In the genomic region with DNA sequence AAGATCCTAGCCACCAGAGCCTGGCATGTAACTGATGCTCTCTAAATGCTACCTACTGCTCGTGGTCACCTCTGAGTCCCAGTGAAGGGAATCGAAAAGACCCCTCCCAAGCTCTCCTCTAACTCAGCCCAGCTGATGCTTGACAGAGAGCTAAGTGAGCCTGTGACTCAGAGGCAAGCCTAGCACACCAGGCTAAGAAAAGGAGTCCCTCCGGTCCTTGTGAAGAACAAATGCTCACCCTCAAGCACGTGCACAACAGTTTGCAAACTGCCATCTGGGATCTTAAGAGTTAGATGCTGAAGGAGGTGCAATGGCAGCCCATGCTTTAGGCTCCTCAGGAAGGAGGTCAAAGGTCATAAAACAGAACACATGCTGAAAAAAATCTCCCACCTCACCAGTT, we compare ENCODE assay signal across 11 mouse cellular contexts.
"Had no signal": no experiment of that assay in that cellular context is flagged by ENCODE, and none has a peak within 500 bp of the region (broad histone marks: within the 10 kb centered on the region; RNA-seq: fewer than 3 reads in every experiment).

No protein-coding gene starts in this region.

- H3K27me3 ChIP-seq: kidney, embryonic 15.5 days; midbrain, embryonic 15.5 days; neural tube, embryonic 12.5 days had no signal

- H3K9me3 ChIP-seq: kidney, embryonic 15.5 days; midbrain, embryonic 15.5 days; neural tube, embryonic 12.5 days had no signal

- H3K4me2 ChIP-seq: kidney, embryonic 15.5 days; midbrain, embryonic 11.5 days; midbrain, embryonic 15.5 days; neural tube, embryonic 12.5 days had no signal

- H3K36me3 ChIP-seq: neural tube, embryonic 12.5 days had no signal

- H3K9ac ChIP-seq: kidney, embryonic 15.5 days; liver, embryonic 14.5 days; midbrain, embryonic 15.5 days; neural tube, embryonic 12.5 days had no signal

- DNase-seq: kidney, postnatal 14 days; left cerebral cortex, postnatal 4 days; lung, adult 18-20 months; thymus, adult 18-20 months; thymus, postnatal 14 days had no signal

- H3K27ac ChIP-seq: kidney, embryonic 15.5 days; liver, embryonic 14.5 days; midbrain, embryonic 15.5 days; neural tube, embryonic 12.5 days; stomach, postnatal 0 days had no signal

- ATAC-seq: midbrain, embryonic 15.5 days had no signal

- H3K4me3 ChIP-seq: kidney, embryonic 15.5 days; midbrain, embryonic 15.5 days; neural tube, embryonic 12.5 days had no signal
